Mouse (Mus musculus) megakaryocyte-erythroid progenitor cell, adult 5 weeks (primary cell): ENCODE measurements around the gene Arfip2. TPM values are rescaled to one million over a fixed set of nuclear protein-coding genes. Genes with fewer than 3 reads are reported as not detected.

Experiments
- polyA plus RNA-seq: library from polyadenylated mRNA; stranded (reverse); fragments of >175 nt; gene quantifications from 2 replicates; pipeline ENCODE4 v1.2.3, GENCODE M21; 2012

Gene Arfip2
- polyA plus RNA-seq, result 80.3 and 83.8 TPM in 2 replicates

DNA sequence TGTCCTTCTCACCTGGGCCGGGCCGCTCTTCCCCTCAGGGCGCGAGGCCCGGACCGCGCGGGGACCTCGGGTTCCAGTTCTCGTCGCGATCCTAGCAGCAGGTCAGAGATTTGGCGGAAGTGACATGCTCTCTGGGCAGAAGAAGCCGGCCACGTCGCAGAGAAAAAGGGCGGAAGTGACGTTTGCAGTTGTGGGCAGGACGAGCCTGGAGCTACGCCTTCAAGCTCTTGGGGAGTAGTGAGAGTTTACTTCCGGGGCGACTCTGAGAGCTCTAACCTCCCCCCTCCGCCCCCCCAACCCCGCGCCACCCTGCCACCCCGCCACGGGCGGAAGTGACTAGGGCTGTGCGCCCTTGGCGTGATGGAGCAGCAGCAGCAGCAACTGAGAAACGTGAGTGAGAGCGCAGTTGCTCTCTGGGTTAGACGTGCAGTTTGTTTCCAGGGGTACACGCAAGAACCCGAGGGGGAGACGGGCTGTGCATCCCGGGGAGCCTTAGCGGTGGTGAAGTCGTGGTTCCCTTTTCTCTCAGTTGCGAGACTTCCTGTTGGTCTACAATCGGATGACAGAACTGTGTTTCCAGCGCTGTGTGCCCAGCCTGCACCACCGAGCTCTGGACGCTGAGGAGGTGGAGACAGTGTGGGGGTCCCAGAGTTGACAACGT lies at the start of gene Arfip2, which contains the start of gene Gm45799:
TSS of gene Arfip2 (minus strand) at position 184 of the 661 bp plus-strand sequence.
TSS of gene Gm45799 (plus strand) at position 320 of the 661 bp plus-strand sequence.

DNA sequence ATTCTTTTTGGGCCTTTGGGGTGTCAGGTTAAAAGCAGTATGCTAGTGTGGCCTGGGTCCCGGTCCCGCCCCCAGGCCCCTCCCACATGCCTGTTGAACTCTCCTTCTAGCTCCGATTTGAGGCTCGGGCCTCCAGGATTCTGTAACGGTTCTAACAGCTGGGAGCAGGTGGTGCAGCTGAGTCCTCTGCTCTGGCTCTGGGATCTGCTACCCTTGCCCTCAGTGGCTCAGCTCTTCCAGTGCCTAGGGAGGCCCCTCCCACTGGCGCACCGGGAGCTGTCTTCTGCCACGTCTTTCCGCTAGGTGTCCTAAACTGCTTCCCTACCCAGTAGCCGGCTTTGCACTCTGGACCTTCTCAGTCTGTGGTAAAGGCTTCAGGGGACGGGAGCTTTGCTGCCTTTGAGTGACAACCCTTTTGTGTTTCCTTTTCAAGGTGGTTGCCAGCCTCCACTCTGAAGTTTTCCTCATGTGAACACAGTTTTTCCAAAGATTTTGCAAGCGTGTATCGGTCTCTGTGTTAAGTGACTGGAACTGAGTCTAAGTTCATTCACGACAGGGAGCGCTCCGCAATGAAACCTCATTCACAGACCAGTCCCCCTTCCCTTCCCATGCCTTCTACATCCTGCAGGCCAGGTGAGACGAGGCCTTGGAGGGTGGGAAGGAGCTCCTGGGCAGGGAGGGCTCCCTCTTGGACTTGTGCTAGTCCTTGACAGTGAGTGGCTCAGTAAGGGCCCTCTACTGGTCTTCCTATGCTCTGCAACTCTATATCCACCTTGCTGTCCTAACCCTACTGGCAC lies 10.6 kb upstream of the Arfip2 start, which contains the start of gene Dnhd1:
TSS of gene Dnhd1 (plus strand) at position 189 of the 797 bp plus-strand sequence.

DNA sequence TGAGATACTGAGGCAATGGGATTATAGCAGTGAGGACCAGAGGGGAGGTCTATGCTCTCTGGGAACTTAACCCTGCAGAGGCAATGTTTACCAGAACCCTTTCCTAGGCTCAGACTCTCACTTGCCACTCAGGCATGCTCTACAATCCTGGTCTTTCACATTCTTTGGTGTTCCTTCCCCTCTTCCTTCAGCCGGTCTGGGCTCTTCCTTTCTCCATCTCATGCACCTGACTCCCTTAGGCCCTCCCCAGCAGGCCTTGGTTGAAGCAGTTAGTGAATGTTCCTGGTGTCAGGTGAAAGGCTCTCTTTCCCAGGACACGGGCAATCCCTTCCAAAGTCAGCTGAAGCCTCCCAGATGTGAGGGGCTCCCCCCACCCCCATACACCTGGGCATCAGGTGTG lies 460 bp downstream of the Arfip2 start, which contains the start of gene Timm10b:
TSS of gene Timm10b (plus strand) at position 301 of the 400 bp plus-strand sequence.

DNA sequence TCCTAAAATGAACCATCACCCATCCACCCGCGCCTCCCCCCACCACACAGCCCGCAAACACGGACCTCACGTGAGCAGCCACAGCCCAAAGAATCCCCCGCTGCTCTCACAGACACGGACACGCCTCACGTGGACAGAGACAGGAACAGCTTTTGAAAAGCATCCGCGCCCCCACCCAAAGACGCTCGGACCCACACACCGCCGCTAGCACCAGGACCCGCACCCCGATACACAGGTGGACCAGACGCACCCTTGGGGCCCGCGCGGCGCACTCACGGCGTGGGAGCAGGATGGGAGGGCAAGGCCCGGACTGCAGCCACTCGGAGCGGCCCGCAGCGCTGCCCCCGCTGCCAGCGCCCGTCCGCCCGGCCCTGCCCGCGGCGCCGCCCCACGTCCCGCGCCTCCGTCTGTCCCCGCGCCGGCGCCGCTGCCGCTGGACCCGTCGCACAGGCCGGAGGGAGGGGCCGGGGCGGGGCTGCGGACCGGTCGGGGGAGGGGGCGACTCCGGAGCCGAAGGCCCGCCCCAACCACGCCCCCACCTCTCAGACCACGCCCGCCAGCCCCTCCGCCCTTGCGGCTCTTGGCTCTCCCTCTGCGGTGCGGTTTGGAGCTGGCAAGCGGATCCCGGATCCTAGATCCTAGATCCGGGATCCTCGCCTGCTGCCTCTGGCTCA lies 7.0 kb downstream of the Arfip2 start, which contains the start of gene Trim3:
TSS of gene Trim3 (minus strand) at position 445 of the 674 bp plus-strand sequence.

Other genes with a start within 250 kb of the Arfip2 start
- gene Fam160a2, start 240.4 kb downstream of the Arfip2 start, polyA plus RNA-seq, result 41.2 and 52.9 TPM in 2 replicates
- 0.06 TPM in 1 of 2 replicates, not detected in the other for gene Cnga4, start 235.8 kb downstream of the Arfip2 start, polyA plus RNA-seq
- not detected in 2 replicates for gene Cckbr, start 214.7 kb downstream of the Arfip2 start, polyA plus RNA-seq
- 2.5 and 4.2 TPM in 2 replicates for gene Cavin3, start 158.1 kb downstream of the Arfip2 start, polyA plus RNA-seq
- 18.2 and 20.3 TPM in 2 replicates for gene Smpd1, start 86.1 kb downstream of the Arfip2 start, polyA plus RNA-seq
- gene Apbb1, start 58.8 kb downstream of the Arfip2 start, polyA plus RNA-seq, result 0.54 and 1.1 TPM in 2 replicates
- not detected in 2 replicates for gene Hpx, start 40.3 kb downstream of the Arfip2 start, polyA plus RNA-seq
- gene Trim3, start 6.8 kb downstream of the Arfip2 start, polyA plus RNA-seq, result 10.2 and 10.6 TPM in 2 replicates
- gene Timm10b, start 360 bp downstream of the Arfip2 start, polyA plus RNA-seq, result 178 and 270 TPM in 2 replicates
- gene Gm45799, start 136 bp upstream of the Arfip2 start, polyA plus RNA-seq, result 87.9 and 116 TPM in 2 replicates
- gene Dnhd1, start 10.4 kb upstream of the Arfip2 start, polyA plus RNA-seq, result 0.23 and 0.38 TPM in 2 replicates
- gene Ilk, start 96.2 kb upstream of the Arfip2 start, polyA plus RNA-seq, result 47.1 and 54.7 TPM in 2 replicates
- gene Rrp8, start 97.0 kb upstream of the Arfip2 start, polyA plus RNA-seq, result 18.9 and 33.4 TPM in 2 replicates
- gene Taf10, start 103.9 kb upstream of the Arfip2 start, polyA plus RNA-seq, result 290 and 304 TPM in 2 replicates
- gene Tpp1, start 111.8 kb upstream of the Arfip2 start, polyA plus RNA-seq, result 35.6 and 36.7 TPM in 2 replicates
- gene Dchs1, start 147.2 kb upstream of the Arfip2 start, polyA plus RNA-seq, result 0.06 and 0.19 TPM in 2 replicates
- gene Mrpl17, start 170.7 kb upstream of the Arfip2 start, polyA plus RNA-seq, result 84.2 and 99.0 TPM in 2 replicates